Mouse (Mus musculus) C2C12 (cell line): ENCODE results near the gene Cdh4.

ENCODE experiments used
- CEBPB ChIP-seq: IDR thresholded peaks from one replicate; pipeline ENCODE4 v1.6.1; 2011; ENCODE audit warnings: low read depth, mild to moderate bottlenecking, control low read depth, moderate library complexity
- CTCF ChIP-seq: IDR thresholded peaks from one replicate; pipeline ENCODE4 v1.5.1; 2011; ENCODE audit not compliant: control insufficient read depth, insufficient read depth, insufficient read length
- FOSL1 ChIP-seq: IDR thresholded peaks from one replicate; pipeline ENCODE4 v1.8.0; 2011; ENCODE audit warnings: mild to moderate bottlenecking, low read length; ENCODE audit not compliant: poor library complexity, insufficient read depth, severe bottlenecking
- MAX ChIP-seq: IDR thresholded peaks from one replicate; pipeline ENCODE4 v1.6.1; 2011; ENCODE audit warnings: mild to moderate bottlenecking, control low read depth
- MYOD1 ChIP-seq: IDR thresholded peaks from one replicate; pipeline ENCODE4 v1.6.1; 2011; ENCODE audit warnings: low read depth; ENCODE audit not compliant: control insufficient read depth, insufficient read length
- MYOG ChIP-seq: IDR thresholded peaks from one replicate; pipeline ENCODE4 v1.6.1; 2011; ENCODE audit not compliant: control insufficient read depth, insufficient read length; ENCODE audit errors: extremely low read depth
- USF1 ChIP-seq: IDR thresholded peaks from one replicate; pipeline ENCODE4 v1.6.1; 2011; ENCODE audit warnings: low read depth, mild to moderate bottlenecking, control low read depth, moderate library complexity

DNA sequence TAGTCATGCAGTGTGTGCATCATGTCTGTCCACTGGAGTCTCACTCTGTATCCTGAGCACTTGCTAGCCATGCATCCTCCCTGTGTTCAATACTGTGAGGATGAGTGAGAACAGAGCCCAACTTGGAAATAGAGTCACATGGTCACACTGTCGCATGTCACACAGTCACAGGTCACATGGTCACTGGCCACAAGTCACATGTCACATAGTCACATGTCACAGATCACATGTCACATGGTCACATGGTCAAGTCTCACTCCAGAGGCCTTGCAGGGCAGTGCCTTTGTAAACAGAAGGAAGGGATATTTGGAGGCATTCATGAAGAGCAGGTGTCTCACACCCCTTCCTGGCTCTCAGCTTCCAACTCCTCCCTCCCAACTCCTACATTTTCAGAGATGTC lies 217.0 kb downstream of the Cdh4 start:
- TF ChIP-seq CTCF (no peak), USF1 (no peak), MAX (no peak), FOSL1 (no peak), MYOD1 (no peak), MYOG (no peak), CEBPB (no peak)
